24 mouse cellular contexts compared by ENCODE assay signal in the genomic region with DNA sequence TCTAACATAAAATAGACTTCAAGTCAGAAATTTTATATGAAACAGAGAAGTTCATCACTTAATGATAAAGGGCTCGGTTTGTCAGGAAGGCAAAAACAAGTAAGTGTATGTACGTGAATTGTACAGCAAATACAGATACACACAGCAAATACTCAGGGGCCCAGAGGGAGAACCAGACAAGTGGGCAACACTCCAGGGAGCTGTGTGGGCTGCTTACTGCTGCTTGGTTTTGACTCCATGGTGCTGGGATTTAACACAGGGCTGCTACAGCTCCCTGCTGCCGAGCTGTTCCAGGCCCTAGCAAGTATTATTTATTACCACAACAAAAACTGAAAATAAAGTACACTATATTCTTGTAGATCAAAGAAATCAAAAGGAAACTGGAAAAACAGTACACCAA.
"Had no signal": no experiment of that assay in that cellular context is flagged by ENCODE, and none has a peak within 500 bp of the region (broad histone marks: within the 10 kb centered on the region; RNA-seq: fewer than 3 reads in every experiment).

No protein-coding gene starts in this region.

- H3K36me3 ChIP-seq: liver, embryonic 13.5 days; liver, embryonic 15.5 days had no signal

- DNase-seq: gastrocnemius, adult 2 months; gastrocnemius, postnatal 10 days; gastrocnemius, postnatal 25 days; heart, postnatal 10 days; heart, postnatal 4 days; kidney, adult 18-20 months; kidney, adult 9 months; kidney, postnatal 14 days; kidney, postnatal 4 days; liver; liver, embryonic 13.5 days; liver, postnatal 0 days had no signal

- H3K27ac ChIP-seq: gastrocnemius, adult 2 months; heart, embryonic 10.5 days; hindbrain, embryonic 10.5 days; hindbrain, embryonic 12.5 days; hindbrain, embryonic 14.5 days; intestine, embryonic 15.5 days; kidney, embryonic 15.5 days; kidney, postnatal 0 days; left cerebral cortex, adult 2 months; limb, embryonic 10.5 days; limb, embryonic 12.5 days; liver, embryonic 13.5 days; liver, embryonic 15.5 days had no signal

- H3K4me3 ChIP-seq: gastrocnemius, adult 2 months; heart, embryonic 10.5 days; heart, embryonic 12.5 days; hindbrain, embryonic 10.5 days; hindbrain, embryonic 12.5 days; intestine, embryonic 15.5 days; kidney, embryonic 15.5 days; left cerebral cortex, adult 2 months; limb, embryonic 10.5 days; limb, embryonic 12.5 days; liver, embryonic 13.5 days; liver, embryonic 15.5 days had no signal

- H3K4me1 ChIP-seq: heart, embryonic 10.5 days; hindbrain, embryonic 10.5 days; hindbrain, embryonic 12.5 days; intestine, embryonic 15.5 days; kidney, embryonic 15.5 days; limb, embryonic 10.5 days; limb, embryonic 12.5 days; liver, embryonic 13.5 days; liver, embryonic 15.5 days had no signal

- H3K27me3 ChIP-seq: heart, embryonic 12.5 days; hindbrain, embryonic 12.5 days; intestine, embryonic 15.5 days; kidney, embryonic 15.5 days; limb, embryonic 12.5 days; liver, embryonic 13.5 days; liver, embryonic 15.5 days had no signal
